Mouse (Mus musculus): ENCODE measurements around the gene Ldb3. TPM values are rescaled to one million over a fixed set of nuclear protein-coding genes. Genes with fewer than 3 reads are reported as not detected.

Ldb3 gene
- polyA plus RNA-seq, 1 experiment from 2014 or later, result 6.0 TPM

DNA sequence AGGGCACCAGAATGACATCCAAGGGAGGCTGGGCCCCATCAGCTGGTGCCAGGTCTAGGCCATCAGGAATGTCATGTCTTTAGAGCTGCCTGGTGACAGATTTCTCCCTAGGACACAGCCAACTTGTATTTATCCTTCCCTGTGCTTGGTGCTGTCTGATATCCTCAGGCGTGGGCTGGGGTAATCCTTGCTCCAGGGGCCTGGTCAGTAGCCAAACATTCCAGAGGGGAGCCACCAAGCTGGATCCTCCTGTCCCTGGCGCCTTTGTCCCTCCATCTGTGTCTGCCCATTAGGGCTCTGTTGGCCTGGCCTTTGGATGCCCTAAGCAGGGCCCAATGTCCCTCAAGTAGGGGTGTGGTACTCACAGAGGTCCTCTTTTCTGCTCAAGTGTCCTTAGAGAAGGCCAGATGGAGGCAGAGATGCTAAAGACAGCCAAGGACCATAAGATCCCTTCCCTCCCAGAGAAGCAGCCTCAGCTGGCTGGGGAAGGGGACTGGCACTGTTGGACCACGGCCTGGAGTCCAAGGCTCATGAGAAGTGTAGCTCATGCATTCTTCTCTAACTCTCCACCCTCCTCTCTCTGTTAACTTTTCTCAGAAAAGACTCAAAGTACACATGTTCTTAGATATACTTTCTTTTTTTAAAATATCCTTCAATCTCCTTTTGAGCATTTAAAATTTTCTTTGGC, 5.6 kb downstream of the Ldb3 start:
- no peaks in the 10 kb centered on the region for H3K36me3 ChIP-seq (ENCODE audit: control insufficient read depth, insufficient read depth)
- 40% methylated on average over 3 of the region's 3 CpGs for WGBS (ENCODE audit: insufficient replicate concordance)
- H3K4me2 ChIP-seq (ENCODE audit: low read depth, low read length), result no peak overlapping the region
- no peak overlapping the region for H3K27ac ChIP-seq (ENCODE audit: low read length)
- H3K4me3 ChIP-seq (ENCODE audit: low read depth, low read length), result no peak overlapping the region
- H3K9ac ChIP-seq (ENCODE audit: low read depth, low read length), result no peak overlapping the region
- no peaks in the 10 kb centered on the region for H3K27me3 ChIP-seq (ENCODE audit: control insufficient read depth, insufficient read depth, low read depth, low read length)
- H3K9me3 ChIP-seq (replicated peaks; ENCODE audit: control insufficient read depth, low read length), result no peaks in the 10 kb centered on the region
- no peaks in the 10 kb centered on the region for H3K4me1 ChIP-seq (ENCODE audit: control insufficient read depth, low read depth, low read length)
- no peak for ATAC-seq (ENCODE audit: low read depth)

GRCm38 (mm10) chr14:34576858-34577257, 11.6 kb downstream of the Ldb3 start:
- H3K36me3 ChIP-seq (ENCODE audit: control insufficient read depth, insufficient read depth), result no peaks in the 10 kb centered on the region

DNA sequence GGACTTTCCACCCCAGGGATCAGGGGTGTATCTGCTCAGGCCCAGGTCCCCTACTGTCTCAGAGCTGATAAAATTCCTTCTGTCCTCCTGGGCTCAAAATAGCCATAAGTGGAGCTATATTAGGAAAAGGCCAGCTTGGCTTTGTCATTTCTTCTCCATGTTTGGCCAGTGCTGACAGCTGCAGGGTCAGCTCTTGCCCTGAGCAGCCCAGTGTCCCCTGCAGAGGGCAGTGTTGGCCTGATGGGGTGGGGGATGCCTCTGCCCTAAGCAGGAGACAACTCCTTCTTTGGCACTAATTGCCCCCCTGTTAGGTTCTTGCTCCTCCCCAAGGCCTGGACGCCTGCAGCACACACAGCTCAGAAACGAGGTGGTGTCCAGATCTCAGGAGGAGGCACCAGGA, 14.4 kb downstream of the Ldb3 start:
- no peaks in the 10 kb centered on the region for H3K4me1 ChIP-seq (ENCODE audit: control insufficient read depth, low read depth, low read length)
- no peaks in the 10 kb centered on the region for H3K9me3 ChIP-seq (replicated peaks; ENCODE audit: control insufficient read depth, low read length)
- H3K9ac ChIP-seq (ENCODE audit: low read depth, low read length), result no peak overlapping the region
- no peak for ATAC-seq (ENCODE audit: low read depth)
- H3K36me3 ChIP-seq (ENCODE audit: control insufficient read depth, insufficient read depth), result no peaks in the 10 kb centered on the region
- WGBS (ENCODE audit: insufficient replicate concordance), result 38% methylated on average over 2 of the region's 2 CpGs
- H3K27me3 ChIP-seq (ENCODE audit: control insufficient read depth, insufficient read depth, low read depth, low read length), result no peaks in the 10 kb centered on the region
- H3K27ac ChIP-seq (ENCODE audit: low read length), result no peak overlapping the region
- H3K4me3 ChIP-seq (ENCODE audit: low read depth, low read length), result no peak overlapping the region
- H3K4me2 ChIP-seq (ENCODE audit: low read depth, low read length), result no peak overlapping the region

More at GRCm38 (mm10) chr14:34576858-34577257, 11.6 kb downstream of the Ldb3 start:
- Histone ChIP-seq H3K4me2 (ENCODE audit: low read depth, low read length) (no peak overlapping the region), H3K4me3 (ENCODE audit: low read depth, low read length) (no peak overlapping the region), H3K27me3 (ENCODE audit: control insufficient read depth, insufficient read depth, low read depth, low read length) (no peaks in the 10 kb centered on the region), H3K27ac (ENCODE audit: low read length) (no peak overlapping the region), H3K9ac (ENCODE audit: low read depth, low read length) (no peak overlapping the region), H3K4me1 (ENCODE audit: control insufficient read depth, low read depth, low read length) (no peaks in the 10 kb centered on the region), H3K9me3 (replicated peaks; ENCODE audit: control insufficient read depth, low read length) (no peaks in the 10 kb centered on the region)
- ATAC-seq (ENCODE audit: low read depth), result no peak
- 63% methylated on average over 4 of the region's 4 CpGs for WGBS (ENCODE audit: insufficient replicate concordance)

DNA sequence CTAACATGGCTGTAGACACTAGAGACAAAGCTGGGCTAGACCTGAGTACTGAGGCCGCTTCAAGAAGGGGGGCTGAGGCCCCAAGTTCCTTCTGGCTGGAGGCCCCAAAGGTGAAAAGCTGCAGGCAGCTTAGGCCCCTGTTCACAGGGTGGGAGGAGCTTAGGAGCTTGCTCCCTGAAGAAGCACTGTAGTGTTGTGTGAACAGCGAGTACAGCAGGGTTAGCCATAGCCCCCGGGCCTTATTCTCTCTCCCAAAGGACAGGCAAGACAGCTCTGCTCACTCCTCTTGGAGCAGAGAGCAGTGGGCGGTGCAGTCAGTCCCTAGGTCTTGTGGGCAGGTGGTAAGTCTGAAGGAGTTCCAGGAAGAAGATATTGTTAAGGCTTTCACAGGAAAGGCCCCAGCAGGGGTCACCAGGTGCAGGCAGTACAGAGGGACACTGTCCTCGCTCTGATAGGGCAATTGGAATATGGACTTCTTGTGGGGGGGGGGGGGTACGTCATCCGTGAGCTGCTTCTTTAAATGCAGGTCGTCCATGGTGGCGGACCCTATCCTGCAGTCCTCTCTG, 15.1 kb downstream of the Ldb3 start:
- no peak overlapping the region for H3K9ac ChIP-seq (ENCODE audit: low read depth, low read length)
- ATAC-seq (ENCODE audit: low read depth), result no peak
- no peaks in the 10 kb centered on the region for H3K36me3 ChIP-seq (ENCODE audit: control insufficient read depth, insufficient read depth)
- H3K4me1 ChIP-seq (ENCODE audit: control insufficient read depth, low read depth, low read length), result no peaks in the 10 kb centered on the region
- WGBS (ENCODE audit: insufficient replicate concordance), result 61% methylated on average over 8 of the region's 9 CpGs
- no peak overlapping the region for H3K4me2 ChIP-seq (ENCODE audit: low read depth, low read length)
- no peak overlapping the region for H3K4me3 ChIP-seq (ENCODE audit: low read depth, low read length)
- no peaks in the 10 kb centered on the region; the same call in 1 of the 2 replicates for H3K27me3 ChIP-seq (ENCODE audit: control insufficient read depth, insufficient read depth, low read depth, low read length)
- no peak overlapping the region for H3K27ac ChIP-seq (ENCODE audit: low read length)
- H3K9me3 ChIP-seq (replicated peaks; ENCODE audit: control insufficient read depth, low read length), result no peaks in the 10 kb centered on the region

- H3K36me3 ChIP-seq (ENCODE audit: control insufficient read depth, insufficient read depth), result no peaks in the 10 kb centered on the region
- H3K27ac ChIP-seq (ENCODE audit: low read length), result no peak overlapping the region
- no peaks in the 10 kb centered on the region for H3K9me3 ChIP-seq (replicated peaks; ENCODE audit: control insufficient read depth, low read length)
- no peak overlapping the region for H3K9ac ChIP-seq (ENCODE audit: low read depth, low read length)
- WGBS (ENCODE audit: insufficient replicate concordance), result 63% methylated on average over 17 of the region's 17 CpGs
- no peaks in the 10 kb centered on the region; the same call in 1 of the 2 replicates for H3K27me3 ChIP-seq (ENCODE audit: control insufficient read depth, insufficient read depth, low read depth, low read length)
- no peak overlapping the region for H3K4me2 ChIP-seq (ENCODE audit: low read depth, low read length)
- H3K4me1 ChIP-seq (ENCODE audit: control insufficient read depth, low read depth, low read length), result no peaks in the 10 kb centered on the region
- ATAC-seq (ENCODE audit: low read depth), result no peak
- no peak overlapping the region for H3K4me3 ChIP-seq (ENCODE audit: low read depth, low read length)
These were observed 16.7 kb downstream of the Ldb3 start for GRCm38 (mm10) chr14:34571610-34572387.

- WGBS (ENCODE audit: insufficient replicate concordance), result 64% methylated on average over 4 of the region's 4 CpGs
- no peaks in the 10 kb centered on the region for H3K9me3 ChIP-seq (replicated peaks; ENCODE audit: control insufficient read depth, low read length)
- no peak overlapping the region for H3K4me3 ChIP-seq (ENCODE audit: low read depth, low read length)
- no peaks in the 10 kb centered on the region; the same call in 1 of the 2 replicates for H3K27me3 ChIP-seq (ENCODE audit: control insufficient read depth, insufficient read depth, low read depth, low read length)
- no peak overlapping the region for H3K4me2 ChIP-seq (ENCODE audit: low read depth, low read length)
- no peaks in the 10 kb centered on the region for H3K4me1 ChIP-seq (ENCODE audit: control insufficient read depth, low read depth, low read length)
- H3K9ac ChIP-seq (ENCODE audit: low read depth, low read length), result no peak overlapping the region
- H3K36me3 ChIP-seq (ENCODE audit: control insufficient read depth, insufficient read depth), result no peaks in the 10 kb centered on the region
- ATAC-seq (ENCODE audit: low read depth), result no peak
- no peak overlapping the region for H3K27ac ChIP-seq (ENCODE audit: low read length)
These were observed 17.6 kb downstream of the Ldb3 start for GRCm38 (mm10) chr14:34570903-34571302.

DNA sequence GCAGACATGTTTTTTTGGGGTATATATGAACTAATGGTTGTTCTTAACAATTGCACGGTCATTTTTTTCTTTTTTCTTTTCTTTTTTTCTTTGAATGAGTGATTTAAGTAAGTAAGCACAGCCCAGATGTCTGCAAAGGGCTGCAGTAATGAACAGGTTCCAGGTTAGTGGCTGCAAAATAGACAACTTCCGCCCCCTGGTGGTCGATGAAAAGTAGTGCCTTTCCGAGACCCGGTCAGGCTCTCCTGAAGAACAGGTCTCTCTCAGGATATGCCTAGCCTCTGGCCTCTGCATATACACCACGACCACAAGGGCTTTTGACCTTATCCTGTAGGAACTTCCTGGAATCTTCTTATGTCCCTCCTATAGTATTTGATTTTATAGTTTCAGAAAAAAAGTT, 18.2 kb downstream of the Ldb3 start:
- no peaks in the 10 kb centered on the region for H3K9me3 ChIP-seq (replicated peaks; ENCODE audit: control insufficient read depth, low read length)
- no peaks in the 10 kb centered on the region for H3K36me3 ChIP-seq (ENCODE audit: control insufficient read depth, insufficient read depth)
- no peak overlapping the region for H3K4me3 ChIP-seq (ENCODE audit: low read depth, low read length)
- ATAC-seq (ENCODE audit: low read depth), result peak; percentile 41; the same call in 1 of the 2 replicates
- no peaks in the 10 kb centered on the region; the same call in 1 of the 2 replicates for H3K27me3 ChIP-seq (ENCODE audit: control insufficient read depth, insufficient read depth, low read depth, low read length)
- H3K9ac ChIP-seq (ENCODE audit: low read depth, low read length), result no peak overlapping the region
- 2% methylated on average over 6 of the region's 6 CpGs for WGBS (ENCODE audit: insufficient replicate concordance)
- no peak overlapping the region for H3K4me2 ChIP-seq (ENCODE audit: low read depth, low read length)
- H3K27ac ChIP-seq (ENCODE audit: low read length), result no peak overlapping the region
- no peaks in the 10 kb centered on the region for H3K4me1 ChIP-seq (ENCODE audit: control insufficient read depth, low read depth, low read length)

- WGBS (ENCODE audit: insufficient replicate concordance), result 20% methylated on average over 27 of the region's 27 CpGs
- Histone ChIP-seq H3K27me3 (ENCODE audit: control insufficient read depth, insufficient read depth, low read depth, low read length) (no peaks in the 10 kb centered on the region; the same call in 1 of the 2 replicates), H3K36me3 (ENCODE audit: control insufficient read depth, insufficient read depth) (no peaks in the 10 kb centered on the region), H3K9me3 (replicated peaks; ENCODE audit: control insufficient read depth, low read length) (no peaks in the 10 kb centered on the region), H3K4me1 (ENCODE audit: control insufficient read depth, low read depth, low read length) (no peaks in the 10 kb centered on the region), H3K9ac (ENCODE audit: low read depth, low read length) (no peak overlapping the region), H3K4me2 (ENCODE audit: low read depth, low read length) (no peak overlapping the region), H3K4me3 (ENCODE audit: low read depth, low read length) (no peak overlapping the region), H3K27ac (ENCODE audit: low read length) (no peak overlapping the region)
- ATAC-seq (ENCODE audit: low read depth), result no peak
These were observed 18.8 kb downstream of the Ldb3 start for GRCm38 (mm10) chr14:34569534-34570194.

Data from liver, embryonic 16.5 days (tissue).